20 mouse cellular contexts compared by ENCODE assay signal in the genomic region with DNA sequence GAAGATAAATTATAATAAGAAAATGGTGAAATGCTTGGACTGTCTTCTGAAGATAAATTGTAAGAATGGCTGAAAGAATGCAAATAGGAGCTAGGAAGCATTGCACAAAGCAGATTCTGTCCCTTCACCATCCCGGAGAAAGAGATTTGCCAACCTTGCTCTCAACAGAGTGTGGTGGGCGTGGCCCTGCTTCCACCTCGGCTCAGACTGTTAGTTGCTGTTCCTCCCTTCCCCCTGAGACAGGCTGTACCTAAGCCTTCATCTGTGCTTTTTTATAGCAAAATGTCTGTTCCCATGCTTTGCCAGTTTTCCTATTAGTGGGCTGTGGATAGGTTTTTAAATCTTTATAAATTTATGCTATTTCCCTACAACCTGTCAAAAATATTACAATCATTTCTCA. TPM values are rescaled to one million over a fixed set of nuclear protein-coding genes. Genes with fewer than 3 reads are reported as not detected.
A peak's percentile ranks its signal among the peaks of the same experiment; 100 is the strongest.
DNase-seq lines count a peak whose midpoint lies in the region; ATAC-seq lines count a peak whose summit lies in the region.
"Had no signal": no experiment of that assay in that cellular context is flagged by ENCODE, and none has a peak within 500 bp of the region (broad histone marks: within the 10 kb centered on the region; RNA-seq: fewer than 3 reads in every experiment).

No protein-coding gene starts in this region.

- WGBS in forebrain, embryonic 13.5 days, result 40% methylated on average over 3 of the region's 3 CpGs
- 46% methylated on average over 3 of the region's 3 CpGs for WGBS in forebrain, embryonic 12.5 days

- 0 out of 2 replicates have a peak overlapping the region, but pooled peaks have one; percentile 35 for H3K27ac ChIP-seq in forebrain, embryonic 13.5 days
- no peak overlapping the region for H3K27ac ChIP-seq in forebrain, embryonic 12.5 days
- H3K27ac ChIP-seq: embryonic facial prominence, embryonic 10.5 days; gastrocnemius, adult 2 months had no signal

- ATAC-seq in forebrain, embryonic 13.5 days, result no peak
- no peak for ATAC-seq in forebrain, embryonic 12.5 days (ENCODE audit: low FRiP score)
- ATAC-seq: activated CD4-positive, CD25-positive, alpha-beta regulatory T cell, adult 4 months had no signal

- intact Hi-C loops in left cerebral cortex, postnatal 25 days (cut with DNase I), result loop anchor here (1.0 to 2.0 kb wide), 2 partner anchors 49 to 59 kb away; a partner anchor contains a TSS

- no peak overlapping the region for H3K4me3 ChIP-seq in forebrain, embryonic 13.5 days
- no peak overlapping the region for H3K4me3 ChIP-seq in forebrain, embryonic 12.5 days (replicated peaks)
- H3K4me3 ChIP-seq: embryonic facial prominence, embryonic 10.5 days; erythroblast, embryonic 14.5 days; gastrocnemius, adult 2 months had no signal

- peaks cover 2% of the 10 kb centered on the region; the same call in 1 of the 2 replicates for H3K4me1 ChIP-seq in forebrain, embryonic 13.5 days
- H3K4me1 ChIP-seq in forebrain, embryonic 12.5 days, result no peaks in the 10 kb centered on the region

- H3K9me3 ChIP-seq in forebrain, embryonic 13.5 days (replicated peaks), result no peaks in the 10 kb centered on the region
- H3K9me3 ChIP-seq in forebrain, embryonic 12.5 days, result no peaks in the 10 kb centered on the region
- H3K9me3 ChIP-seq: embryonic facial prominence, embryonic 10.5 days had no signal

- no peaks in the 10 kb centered on the region for H3K27me3 ChIP-seq in forebrain, embryonic 13.5 days
- H3K27me3 ChIP-seq in forebrain, embryonic 12.5 days, result no peaks in the 10 kb centered on the region

- H3K4me2 ChIP-seq in forebrain, embryonic 13.5 days, result no peak overlapping the region
- H3K4me2 ChIP-seq in forebrain, embryonic 12.5 days, result no peak overlapping the region

- DNase-seq in left cerebral cortex, postnatal 25 days (ENCODE audit: low spot score in 2 of 2), result peak; percentile 63 to 75
- no peak for DNase-seq in left cerebral cortex, adult 11 months (ENCODE audit: low spot score)
- DNase-seq in brain, adult 2 months (ENCODE audit: low read depth, low spot score), result peak; percentile 84
- DNase-seq in layer of hippocampus, adult 9-11 months, result peak; percentile 89
- no peak for DNase-seq in retina, postnatal 1 day
- no peak for DNase-seq in cerebellum, postnatal 14 days
- DNase-seq: cerebellum, postnatal 25 days; gastrocnemius, adult 2 months; heart, adult 11 months; kidney, adult 2 months; kidney, postnatal 25 days; lung, adult 2 months; lung, postnatal 4 days had no signal

- H3K9ac ChIP-seq in forebrain, embryonic 13.5 days, result no peak overlapping the region
- no peak overlapping the region for H3K9ac ChIP-seq in forebrain, embryonic 12.5 days

- peaks cover 48% of the 10 kb centered on the region for H3K36me3 ChIP-seq in forebrain, embryonic 13.5 days (ENCODE audit: poor library complexity, severe bottlenecking)
- peaks cover 40% of the 10 kb centered on the region for H3K36me3 ChIP-seq in forebrain, embryonic 12.5 days (replicated peaks)

RNA-seq across cellular contexts. Expression of a gene that starts 59.3 kb away (rescaled TPM):
- polyA plus RNA-seq in forebrain, embryonic 13.5 days (2015; fragmentation: Nextera tagmentation; extraction: Ambion mirVana), result 155 and 172 TPM in 2 replicates
- polyA plus RNA-seq in forebrain, embryonic 12.5 days (2016; fragmentation: Nextera tagmentation; extraction: Ambion mirVana), result 124 and 128 TPM in 2 replicates
- 100 to 1,000 TPM; 232 to 242 TPM for total RNA-seq in left cerebral cortex, postnatal 25 days (2021)
- total RNA-seq: CH12.LX had no signal
- polyA plus RNA-seq: activated CD4-positive, CD25-positive, alpha-beta regulatory T cell, adult 4 months; liver, adult 2 months had no signal

Comparison
In these comparisons a context has a peak if more than half of its experiments do, and no peak if none do; other contexts are left out.
1. DNase-seq: peak in left cerebral cortex, postnatal 25 days (2 of 2), brain, adult 2 months (single experiment) and layer of hippocampus, adult 9-11 months (single experiment); none in left cerebral cortex, adult 11 months (single experiment), retina, postnatal 1 day (single experiment) and cerebellum, postnatal 14 days (0 of 2).